Mouse (Mus musculus) neural tube, embryonic 14.5 days (tissue): ENCODE measurements around the gene Hhex. TPM values are rescaled to one million over a fixed set of nuclear protein-coding genes. Genes with fewer than 3 reads are reported as not detected.

Source experiments
- ATAC-seq: fragments of 200-750 bp; cut with Nextera tagmentation; 2 replicates; pipeline ENCODE4 v1.8.0; 2017; ENCODE audit warnings: low read depth, mild to moderate bottlenecking, moderate TSS enrichment, moderate library complexity
- H3K27ac ChIP-seq: fragments of 300-500 bp; sonication (generic); 2 replicates; pipeline ENCODE4 v1.5.1; 2014; ENCODE audit warnings: low read depth, mild to moderate bottlenecking, control low read depth, low read length, moderate library complexity, mixed read lengths
- H3K27me3 ChIP-seq: fragments of 300-500 bp; sonication (generic); 2 replicates; pipeline ENCODE4 v1.6.1; 2014; ENCODE audit warnings: low read length; ENCODE audit not compliant: control insufficient read depth, insufficient read depth
- H3K36me3 ChIP-seq: fragments of 300-500 bp; sonication (generic); 2 replicates; pipeline ENCODE4 v1.6.1; 2014; ENCODE audit warnings: low read length, mixed read lengths; ENCODE audit not compliant: control insufficient read depth, insufficient read depth
- H3K4me1 ChIP-seq: fragments of 300-500 bp; sonication (generic); 2 replicates; pipeline ENCODE4 v1.6.1; 2014; ENCODE audit warnings: low read length; ENCODE audit not compliant: control insufficient read depth, insufficient read depth
- H3K4me2 ChIP-seq: fragments of 300-500 bp; sonication (generic); 2 replicates; pipeline ENCODE4 v1.6.1; 2014; ENCODE audit warnings: mild to moderate bottlenecking, low read depth, low read length, control low read depth
- H3K4me3 ChIP-seq: fragments of 300-500 bp; sonication (generic); 2 replicates; pipeline ENCODE4 v1.5.1; 2014; ENCODE audit warnings: low read depth, low read length, control low read depth, mixed read lengths
- H3K9ac ChIP-seq: fragments of 300-500 bp; sonication (generic); replicated peaks from 2 replicates; pipeline ENCODE4 v1.6.1; 2014; ENCODE audit warnings: low read depth, mild to moderate bottlenecking, control low read depth, low read length, mixed read lengths
- H3K9me3 ChIP-seq: fragments of 300-500 bp; sonication (generic); 2 replicates; pipeline ENCODE4 v1.6.1; 2016; ENCODE audit warnings: low read length; ENCODE audit not compliant: control insufficient read depth
- WGBS: fragments of 180-500 bp; shearing (Covaris S2); extraction: QIAGEN DNeasy Blood & Tissue Kit; methylation state at CpG from one replicate; pipeline ENCODE4 v1.1.7; 2014; 5-methylcytosine and 5-hydroxymethylcytosine counted together
- polyA plus RNA-seq: library from polyadenylated mRNA; unstranded; fragments of >200 nt; fragmentation: Nextera tagmentation; extraction: Ambion mirVana; gene quantifications from 2 replicates; pipeline ENCODE4 v1.2.1, GENCODE M21; 2014

Gene Hhex
- polyA plus RNA-seq, 1 experiment from 2014 or later, result 1.8 TPM

DNA sequence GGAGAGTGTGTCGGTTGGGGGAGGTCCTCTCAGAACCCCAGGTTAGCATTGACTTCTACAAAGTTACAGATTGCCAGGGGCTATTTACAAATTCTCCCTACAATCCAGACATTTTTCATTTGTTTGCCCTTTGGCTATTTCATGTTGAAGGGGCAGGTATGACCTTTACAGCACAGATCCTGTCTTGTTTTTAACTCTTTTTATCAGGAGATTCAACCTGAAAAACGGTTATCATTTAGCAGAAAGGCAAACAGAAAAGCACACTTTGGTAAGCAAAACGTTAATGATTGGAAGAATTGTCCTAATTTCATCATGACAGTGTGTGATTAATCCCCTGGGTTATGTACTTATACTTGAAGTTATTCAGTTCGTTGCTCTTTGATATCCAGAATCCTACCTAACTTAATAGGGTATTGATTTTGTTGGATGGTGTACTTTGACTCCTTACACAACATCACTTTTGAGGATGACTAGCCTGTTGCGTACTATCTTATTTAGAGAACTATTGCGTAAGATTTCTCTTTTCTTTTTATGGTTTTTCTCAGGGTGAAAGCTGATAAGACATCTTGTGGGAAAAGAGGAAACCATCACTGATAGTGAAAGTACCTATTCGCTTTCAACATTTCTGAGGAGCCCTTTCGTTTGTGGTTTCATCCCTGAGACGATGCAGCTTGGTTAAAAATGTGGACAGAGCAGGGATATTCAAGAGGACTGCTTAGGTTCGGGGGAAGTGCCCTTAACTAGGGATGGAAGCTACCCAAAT is 8.1 kb downstream of the Hhex start:
- WGBS, result 83% methylated on average over 10 of the region's 10 CpGs
- peaks cover 5% of the 10 kb centered on the region; the same call in 1 of the 2 replicates for H3K27me3 ChIP-seq
- ATAC-seq, result no peak
- H3K9me3 ChIP-seq, result no peaks in the 10 kb centered on the region
- no peaks in the 10 kb centered on the region for H3K4me1 ChIP-seq
- no peak overlapping the region for H3K9ac ChIP-seq
- H3K4me2 ChIP-seq, result no peak overlapping the region
- H3K27ac ChIP-seq, result no peak overlapping the region
- no peak overlapping the region for H3K4me3 ChIP-seq
- no peaks in the 10 kb centered on the region for H3K36me3 ChIP-seq

DNA sequence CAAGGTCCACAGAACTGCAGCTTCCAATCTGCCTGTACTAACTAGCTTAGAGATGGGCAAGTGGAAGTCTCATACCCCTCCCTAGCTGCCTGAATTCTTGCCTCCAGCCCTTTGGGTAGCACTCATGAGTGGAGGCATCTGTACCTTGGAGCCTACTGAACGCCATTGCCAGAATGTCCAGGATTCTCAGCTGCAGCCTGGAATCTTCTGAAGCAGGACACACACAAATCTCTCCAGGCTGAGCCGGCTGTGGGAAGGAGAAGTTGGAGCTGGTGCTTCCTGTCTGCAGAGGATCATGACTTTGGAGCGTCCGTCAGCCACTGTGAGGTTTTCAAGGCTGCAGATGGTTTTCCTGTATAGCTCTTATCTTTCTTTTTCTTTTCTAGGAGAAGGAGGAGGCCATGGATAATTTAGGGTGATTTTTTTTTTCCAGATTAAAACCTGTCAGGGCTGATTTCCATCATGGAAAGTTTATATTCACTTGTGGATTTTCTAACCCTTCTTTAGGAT is 9.1 kb downstream of the Hhex start:
- H3K4me1 ChIP-seq, result no peaks in the 10 kb centered on the region
- no peaks in the 10 kb centered on the region for H3K36me3 ChIP-seq
- no peak overlapping the region for H3K27ac ChIP-seq
- H3K9me3 ChIP-seq, result no peaks in the 10 kb centered on the region
- H3K27me3 ChIP-seq, result peaks cover 3% of the 10 kb centered on the region; the same call in 1 of the 2 replicates
- H3K4me2 ChIP-seq, result no peak overlapping the region
- 77% methylated on average over 4 of the region's 4 CpGs for WGBS
- no peak for ATAC-seq
- H3K4me3 ChIP-seq, result no peak overlapping the region
- no peak overlapping the region for H3K9ac ChIP-seq

DNA sequence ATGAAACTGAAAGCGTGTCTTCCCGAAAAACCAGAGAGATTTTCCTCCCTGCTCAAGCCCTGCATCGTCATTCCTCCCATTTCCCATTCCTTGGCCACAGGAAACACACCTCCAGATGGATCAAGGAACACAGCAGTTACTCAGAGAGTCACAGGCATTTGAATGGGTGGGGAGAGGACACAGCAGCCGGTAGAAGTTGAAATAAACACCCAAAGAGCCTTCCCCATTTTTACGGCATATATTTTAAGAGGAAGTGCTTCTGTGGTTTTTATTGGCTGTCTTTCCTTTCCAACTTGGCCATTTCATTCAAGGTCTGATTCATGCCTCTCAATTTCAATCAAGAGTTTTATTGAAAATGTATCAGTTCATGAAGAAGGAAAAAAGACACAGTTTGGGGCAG is 13.6 kb downstream of the Hhex start:
- WGBS, result 73% methylated on average over 5 of the region's 5 CpGs
- H3K27me3 ChIP-seq, result no peaks in the 10 kb centered on the region
- ATAC-seq, result no peak

DNA sequence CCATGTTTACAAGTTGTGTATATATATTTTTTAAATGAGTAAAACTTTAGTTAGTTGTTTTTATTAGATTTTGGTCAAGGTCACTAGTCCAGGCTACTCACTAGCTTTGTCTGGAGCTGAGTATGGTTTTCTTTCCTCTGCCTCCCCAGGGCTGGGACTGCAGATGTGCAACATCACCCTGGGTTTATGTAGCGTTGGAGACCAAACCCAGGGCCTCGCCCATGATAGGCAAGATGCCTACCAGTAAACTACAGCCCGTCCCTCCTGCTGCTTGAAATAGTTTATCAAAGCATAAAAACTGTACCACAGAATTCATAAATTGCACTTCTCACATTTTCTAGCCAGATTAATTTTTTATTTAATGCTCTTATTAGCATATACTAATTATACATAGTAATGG is 14.6 kb downstream of the Hhex start:
- no peaks in the 10 kb centered on the region for H3K27me3 ChIP-seq
- WGBS, result 90% methylated on average over 3 of the region's 3 CpGs
- no peak overlapping the region for H3K27ac ChIP-seq
- no peak overlapping the region for H3K9ac ChIP-seq
- no peak overlapping the region for H3K4me2 ChIP-seq
- H3K9me3 ChIP-seq, result no peaks in the 10 kb centered on the region
- ATAC-seq, result no peak
- no peaks in the 10 kb centered on the region for H3K36me3 ChIP-seq
- no peaks in the 10 kb centered on the region for H3K4me1 ChIP-seq
- H3K4me3 ChIP-seq, result no peak overlapping the region

More for the DNA sequence above, 13.6 kb downstream of the Hhex start:
- Histone ChIP-seq H3K4me2 (no peak overlapping the region), H3K9me3 (no peaks in the 10 kb centered on the region), H3K36me3 (no peaks in the 10 kb centered on the region), H3K4me1 (no peaks in the 10 kb centered on the region), H3K27ac (no peak overlapping the region), H3K4me3 (no peak overlapping the region), H3K9ac (no peak overlapping the region)

DNA sequence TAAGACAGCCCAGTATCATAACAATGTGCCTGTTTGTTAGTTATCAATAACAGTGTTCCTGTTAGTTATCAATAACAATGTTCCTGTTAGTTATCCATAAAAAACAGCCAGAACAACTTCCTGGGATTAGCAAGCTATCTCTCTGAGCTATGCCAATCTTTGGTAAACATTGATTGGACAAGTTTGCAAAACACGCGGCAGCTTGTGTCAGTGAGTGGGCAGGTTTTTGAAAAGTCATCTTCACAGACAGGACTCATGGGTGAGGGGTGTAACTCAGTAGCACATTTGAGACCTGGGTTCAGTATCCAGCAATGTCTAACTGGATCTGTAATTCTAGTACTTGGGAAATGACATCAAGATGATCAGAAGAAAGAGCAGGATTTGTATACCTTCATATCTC is 20.9 kb downstream of the Hhex start:
- no peak for ATAC-seq

DNA sequence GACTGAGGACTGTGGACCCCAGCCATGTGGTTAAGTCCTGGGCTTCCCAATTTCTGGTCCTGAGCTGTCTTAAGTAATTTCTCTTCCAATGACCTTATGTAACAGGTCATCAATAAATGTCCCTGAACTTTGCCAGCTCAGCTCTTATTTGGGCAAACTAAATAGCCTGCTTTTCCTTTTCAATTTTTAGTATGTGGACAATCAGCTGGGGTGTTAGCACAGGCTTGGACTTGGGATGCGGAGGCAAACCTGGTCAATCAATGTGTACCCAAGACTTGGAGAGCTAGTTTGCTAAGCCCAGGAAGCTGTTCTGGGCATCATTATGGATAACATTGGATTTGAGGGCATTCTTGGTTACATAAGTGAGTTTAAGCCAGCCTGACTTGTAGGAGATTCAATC is 21.4 kb downstream of the Hhex start:
- WGBS, result 100% methylated on average over 1 of the region's 1 CpGs
- H3K9me3 ChIP-seq, result no peaks in the 10 kb centered on the region

More for the DNA sequence above, 20.9 kb downstream of the Hhex start:
- Histone ChIP-seq H3K27me3 (no peaks in the 10 kb centered on the region), H3K4me1 (no peaks in the 10 kb centered on the region), H3K9ac (no peak overlapping the region), H3K27ac (no peak overlapping the region), H3K4me3 (no peak overlapping the region), H3K9me3 (no peaks in the 10 kb centered on the region), H3K4me2 (no peak overlapping the region), H3K36me3 (no peaks in the 10 kb centered on the region)
- 97% methylated on average over 2 of the region's 2 CpGs for WGBS

DNA sequence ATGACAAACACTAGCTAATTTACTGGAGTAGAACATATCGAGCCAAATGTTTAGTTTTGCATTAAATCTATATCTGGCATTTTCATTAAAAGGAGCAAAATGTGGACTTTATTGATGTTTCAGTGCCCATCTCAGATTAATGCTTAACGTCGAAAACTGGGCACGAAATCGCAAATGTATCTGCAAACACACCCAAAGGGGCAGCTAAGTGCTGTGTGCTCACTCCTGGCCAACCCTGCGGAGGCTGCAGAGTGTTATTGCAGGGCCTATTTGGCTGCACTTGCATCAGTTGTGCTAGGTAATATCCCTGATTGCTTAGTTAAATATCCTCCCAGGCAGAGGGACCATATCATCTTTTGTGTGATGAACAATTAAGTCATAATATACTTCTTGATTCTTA is 23.4 kb downstream of the Hhex start:
- Histone ChIP-seq H3K9me3 (no peaks in the 10 kb centered on the region), H3K4me2 (no peak overlapping the region), H3K27me3 (no peaks in the 10 kb centered on the region), H3K36me3 (no peaks in the 10 kb centered on the region), H3K4me3 (no peak overlapping the region), H3K9ac (no peak overlapping the region), H3K27ac (no peak overlapping the region), H3K4me1 (no peaks in the 10 kb centered on the region)
- ATAC-seq, result peak; percentile 51; the same call in 1 of the 2 replicates
- WGBS, result 64% methylated on average over 6 of the region's 6 CpGs

More for the DNA sequence above, 21.4 kb downstream of the Hhex start:
- H3K4me2 ChIP-seq, result no peak overlapping the region
- ATAC-seq, result no peak
- H3K27ac ChIP-seq, result no peak overlapping the region
- H3K4me1 ChIP-seq, result no peaks in the 10 kb centered on the region
- H3K9ac ChIP-seq, result no peak overlapping the region
- H3K4me3 ChIP-seq, result no peak overlapping the region
- H3K36me3 ChIP-seq, result no peaks in the 10 kb centered on the region
- H3K27me3 ChIP-seq, result no peaks in the 10 kb centered on the region

DNA sequence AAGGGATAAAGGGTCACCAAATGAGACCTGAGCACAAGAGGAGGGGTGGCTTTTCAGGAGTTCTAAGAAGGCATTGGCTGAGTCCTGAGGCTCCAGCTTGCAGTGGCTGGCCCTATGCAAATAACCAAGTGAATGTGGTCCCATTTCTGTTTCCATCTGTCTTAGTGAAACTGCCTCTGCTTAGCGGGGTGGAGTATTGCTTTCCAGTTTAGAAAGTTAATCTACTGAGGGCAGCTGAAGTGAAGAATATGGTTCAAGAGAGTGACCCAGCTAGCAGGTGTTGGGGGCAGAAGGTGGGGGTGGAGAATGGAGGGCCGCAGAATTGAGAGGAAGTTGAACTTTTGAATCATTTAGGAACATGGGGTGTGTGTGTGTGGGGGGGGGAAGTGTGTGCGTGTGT is 31.8 kb downstream of the Hhex start:
- Histone ChIP-seq H3K4me1 (no peaks in the 10 kb centered on the region), H3K4me3 (no peak overlapping the region), H3K27me3 (no peaks in the 10 kb centered on the region), H3K9me3 (no peaks in the 10 kb centered on the region), H3K4me2 (no peak overlapping the region), H3K9ac (no peak overlapping the region), H3K27ac (no peak overlapping the region), H3K36me3 (no peaks in the 10 kb centered on the region)
- ATAC-seq, result no peak
- 91% methylated on average over 3 of the region's 3 CpGs for WGBS

DNA sequence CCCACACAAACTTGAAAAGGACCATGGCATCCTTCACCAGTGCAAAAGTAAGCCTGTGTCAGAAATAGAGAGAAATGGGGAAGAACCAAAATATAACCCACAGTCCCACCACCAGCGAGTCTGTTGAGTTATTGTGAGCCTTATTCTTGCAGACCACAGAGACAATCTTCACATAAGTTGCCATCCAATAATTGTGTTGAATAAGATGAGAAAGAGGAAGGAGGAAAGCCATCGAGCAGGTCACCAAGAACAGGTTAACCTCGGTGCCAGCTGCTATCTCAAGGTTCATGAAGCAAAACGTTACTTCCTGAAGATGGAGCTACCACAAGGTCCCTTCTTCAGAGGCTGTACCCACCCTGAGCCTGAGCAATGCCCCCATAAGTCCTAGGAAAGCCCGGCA is 32.4 kb downstream of the Hhex start:
- ATAC-seq, result no peak
- H3K4me1 ChIP-seq, result no peaks in the 10 kb centered on the region
- H3K9me3 ChIP-seq, result no peaks in the 10 kb centered on the region
- H3K4me3 ChIP-seq, result no peak overlapping the region
- no peak overlapping the region for H3K4me2 ChIP-seq
- H3K9ac ChIP-seq, result no peak overlapping the region
- 92% methylated on average over 5 of the region's 5 CpGs for WGBS
- no peak overlapping the region for H3K27ac ChIP-seq
- no peaks in the 10 kb centered on the region for H3K36me3 ChIP-seq
- H3K27me3 ChIP-seq, result no peaks in the 10 kb centered on the region
